Mouse (Mus musculus): ENCODE results near the gene Olfr324. TPM values are rescaled to one million over a fixed set of nuclear protein-coding genes. Genes with fewer than 3 reads are reported as not detected.

The Olfr324 gene
- total RNA-seq (2021): not detected
- long read RNA-seq, experiment 1: 0 reads
- long read RNA-seq, experiment 2: 0 reads

DNA sequence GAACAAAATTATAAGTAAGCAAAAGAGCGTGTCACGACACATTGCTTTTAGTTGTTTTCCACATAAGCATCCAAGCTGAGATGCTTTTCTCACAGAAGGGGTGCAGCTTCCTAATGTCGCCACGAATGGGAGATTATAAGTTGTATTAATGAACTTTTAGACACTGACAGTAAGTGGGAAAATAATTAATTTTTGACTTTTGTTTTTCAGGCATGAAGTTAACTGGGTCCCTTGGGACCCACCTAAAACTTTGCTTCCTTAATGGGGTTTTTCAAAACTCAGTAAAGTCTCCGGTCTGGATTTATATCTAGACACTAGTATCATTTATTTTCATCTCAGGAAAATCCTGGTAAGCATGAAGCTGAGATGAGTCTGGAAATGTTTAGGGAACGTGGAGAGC lies at the start of gene Olfr324:
Olfr324 (plus strand) TSS at position 301 of the 400 bp plus-strand sequence.
- no peak for DNase-seq
- intact Hi-C loops (cut with DNase I): no loop called here

DNA sequence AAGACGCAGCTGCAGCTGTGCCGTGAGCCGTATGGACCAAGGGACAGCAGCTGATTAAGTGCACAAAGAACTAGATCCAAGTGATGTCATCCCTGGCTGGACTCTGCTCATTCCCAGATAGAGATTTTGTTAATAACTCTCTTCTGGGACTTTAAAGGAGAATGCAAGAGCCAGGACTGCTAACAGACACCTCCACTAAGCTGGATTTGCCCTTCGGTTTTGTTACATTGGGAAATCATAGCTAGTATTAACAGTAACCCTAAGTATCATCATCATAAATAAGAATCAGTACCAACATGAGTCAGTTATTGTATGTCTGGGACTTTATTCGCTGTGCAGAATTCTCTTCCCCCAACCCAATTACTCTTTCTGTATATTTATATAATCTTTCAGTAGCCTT lies 48.6 kb upstream of the Olfr324 start, which contains the start of gene Olfr329-ps:
Olfr329-ps (minus strand) TSS at position 101 of the 400 bp plus-strand sequence.
- intact Hi-C loops (cut with DNase I): no loop called here
- no peak for DNase-seq

DNA sequence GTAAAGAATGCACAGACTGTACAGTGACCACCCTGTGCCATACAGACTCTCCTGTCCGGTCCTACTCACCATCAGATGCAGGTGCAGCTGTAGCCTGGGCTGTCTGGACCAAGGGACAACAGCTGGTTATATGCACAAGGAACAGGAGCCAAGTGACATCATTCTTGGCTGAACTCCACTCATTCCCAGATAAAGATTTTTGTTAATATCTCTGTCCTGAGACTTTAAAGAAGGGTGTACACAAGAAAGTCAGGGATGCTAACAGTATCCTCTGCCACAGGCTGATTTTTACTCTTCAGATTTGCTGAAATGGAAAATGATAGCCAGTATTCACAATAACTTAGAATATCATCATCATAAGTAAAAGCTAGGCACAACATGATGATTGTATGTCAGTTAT lies 39.4 kb upstream of the Olfr324 start, which contains the start of gene Olfr328:
Olfr328 (minus strand) TSS at position 101 of the 400 bp plus-strand sequence.
- DNase-seq: peak in 1 of 2 experiments; percentile 5
- intact Hi-C loops (cut with DNase I): no loop called here

DNA sequence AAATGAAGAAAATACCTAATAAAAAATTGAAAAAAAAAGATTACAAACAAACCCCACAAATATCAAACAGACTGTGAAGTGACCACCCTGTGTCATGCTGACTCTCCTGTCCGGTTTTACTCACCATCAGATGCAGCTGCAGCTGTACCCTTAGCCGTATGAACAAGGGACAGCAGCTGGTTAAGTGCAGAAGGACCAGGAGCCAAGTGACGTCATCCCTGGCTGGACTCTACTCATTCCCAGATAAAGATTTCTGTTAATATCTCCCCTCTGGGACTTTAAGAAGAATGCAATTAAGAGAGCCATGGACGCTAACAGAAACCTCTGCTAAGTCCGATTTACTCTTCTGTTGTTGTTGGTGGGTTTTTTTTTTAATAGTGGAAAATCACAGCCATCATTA lies 24.5 kb upstream of the Olfr324 start, which contains the start of gene Olfr224:
Olfr224 (minus strand) TSS at position 149 of the 400 bp plus-strand sequence.
- DNase-seq: peak in 1 of 2 experiments; percentile 11
- intact Hi-C loops (cut with DNase I): no loop called here

DNA sequence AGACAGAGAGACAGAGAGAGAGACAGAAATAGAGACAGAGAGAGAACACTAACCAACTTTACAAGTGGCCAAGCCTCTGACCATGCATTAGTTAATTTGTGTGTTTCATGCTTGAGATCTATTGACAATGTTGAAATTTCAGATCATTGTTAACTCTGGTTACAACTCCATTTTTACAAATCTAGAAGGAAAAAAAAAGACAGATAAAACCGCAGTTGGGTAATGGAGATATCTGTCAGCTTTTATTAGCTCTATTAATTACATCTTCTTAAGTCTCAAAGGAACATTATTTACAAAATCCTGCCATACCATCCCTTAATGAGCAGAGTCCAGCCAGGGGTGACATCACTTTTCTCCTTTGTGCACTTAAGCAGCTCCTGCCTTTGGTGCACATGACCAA lies 17.5 kb upstream of the Olfr324 start, which contains the start of gene Olfr325:
Olfr325 (plus strand) TSS at position 301 of the 400 bp plus-strand sequence.
- no peak for DNase-seq
- intact Hi-C loops (cut with DNase I): no loop called here

DNA sequence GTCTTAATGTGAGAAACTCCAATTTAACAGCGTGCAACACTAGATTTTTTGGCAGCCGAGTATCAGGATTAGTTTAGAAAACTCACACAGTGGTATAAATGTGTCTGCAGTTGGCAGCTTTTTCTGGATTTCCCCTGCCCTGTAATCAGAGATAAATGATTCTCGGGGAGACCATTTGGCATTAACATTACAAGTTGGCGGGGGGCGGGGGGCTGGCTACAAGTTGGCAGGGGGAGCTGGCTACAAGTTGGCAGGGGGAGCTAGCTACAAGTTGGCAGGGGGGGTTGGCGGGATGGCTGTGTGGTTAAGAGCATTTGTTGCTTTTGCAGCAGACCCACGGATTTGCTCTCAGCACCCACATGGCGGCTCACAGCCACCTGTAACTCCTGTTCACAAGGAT lies 16.3 kb upstream of the Olfr324 start:
- intact Hi-C loops (cut with DNase I): no loop called here
- no peak for DNase-seq

DNA sequence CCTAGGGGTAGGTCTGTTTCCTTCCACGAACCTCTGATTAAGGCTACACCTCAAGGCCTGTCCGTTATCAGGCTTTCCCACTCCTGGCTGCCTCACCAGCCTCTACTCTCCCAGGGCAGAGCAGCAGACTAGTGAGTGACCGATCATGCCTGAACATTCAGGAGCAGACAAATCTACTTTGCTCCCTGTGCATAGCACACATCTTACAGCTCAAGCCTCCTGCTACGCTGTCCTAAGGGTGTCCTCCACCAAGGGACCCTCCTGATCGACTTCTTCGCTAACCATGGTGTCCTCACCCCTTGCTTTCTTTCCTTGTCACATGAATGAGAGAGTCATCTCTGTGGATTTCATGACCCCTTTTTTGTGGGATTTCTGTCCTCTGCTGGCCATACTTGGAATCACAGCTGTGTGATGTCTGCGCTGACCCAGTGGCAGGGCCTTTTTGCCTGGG lies 7.0 kb upstream of the Olfr324 start:
- intact Hi-C loops (cut with DNase I): loop anchor here (2.0 kb wide), 1 partner anchor 185 kb away; no protein-coding TSS in a partner anchor
- DNase-seq: peak; percentile 8 to 28

DNA sequence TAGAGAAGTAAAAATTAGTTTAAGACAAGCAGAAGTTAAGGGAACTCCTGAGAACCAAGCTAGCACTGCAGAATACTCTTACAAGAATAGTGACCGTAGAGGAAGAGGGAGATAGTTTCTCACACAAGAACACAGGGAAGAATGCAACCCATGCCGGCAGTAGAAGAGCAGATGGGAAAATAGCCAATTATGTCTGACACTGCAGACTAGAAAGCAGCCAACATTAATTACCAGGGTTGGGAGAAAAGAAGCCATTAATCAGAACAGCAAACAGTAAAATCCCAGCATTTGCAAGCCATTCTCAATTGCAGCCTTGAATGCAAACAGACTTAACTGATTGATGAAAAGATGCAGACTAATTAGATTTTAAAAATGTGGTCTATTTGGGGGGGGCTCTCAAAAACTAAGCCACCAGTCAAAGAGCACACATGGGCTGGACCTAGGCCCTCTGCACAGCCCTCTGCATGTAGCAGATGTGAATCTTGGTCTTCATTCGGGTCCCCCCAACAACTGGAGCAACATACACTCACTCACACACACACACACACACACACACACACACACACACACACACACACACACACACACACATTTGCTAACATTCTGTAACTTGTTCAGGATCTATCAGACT lies 6.2 kb upstream of the Olfr324 start:
- DNase-seq: no peak
- intact Hi-C loops (cut with DNase I): no loop called here

DNA sequence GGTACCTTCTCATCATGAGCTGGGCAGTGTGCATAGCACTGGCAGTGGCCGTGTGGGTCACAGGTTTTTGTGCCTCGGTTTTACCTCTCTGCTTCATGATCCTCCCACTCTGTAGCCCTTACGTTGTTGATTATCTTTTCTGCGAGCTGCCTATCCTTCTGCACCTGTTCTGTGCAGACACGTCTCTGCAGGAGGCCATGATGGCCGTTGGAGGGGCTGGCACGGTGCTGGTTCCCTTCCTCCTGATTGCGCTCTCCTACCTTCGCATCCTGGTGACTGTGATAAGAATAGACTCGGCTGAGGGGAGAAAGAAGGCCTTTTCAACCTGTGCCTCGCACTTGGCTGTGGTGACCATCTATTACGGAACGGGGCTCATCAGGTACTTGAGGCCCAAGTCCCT lies 2.9 kb downstream of the Olfr324 start:
- intact Hi-C loops (cut with DNase I): no loop called here
- no peak for DNase-seq

DNA sequence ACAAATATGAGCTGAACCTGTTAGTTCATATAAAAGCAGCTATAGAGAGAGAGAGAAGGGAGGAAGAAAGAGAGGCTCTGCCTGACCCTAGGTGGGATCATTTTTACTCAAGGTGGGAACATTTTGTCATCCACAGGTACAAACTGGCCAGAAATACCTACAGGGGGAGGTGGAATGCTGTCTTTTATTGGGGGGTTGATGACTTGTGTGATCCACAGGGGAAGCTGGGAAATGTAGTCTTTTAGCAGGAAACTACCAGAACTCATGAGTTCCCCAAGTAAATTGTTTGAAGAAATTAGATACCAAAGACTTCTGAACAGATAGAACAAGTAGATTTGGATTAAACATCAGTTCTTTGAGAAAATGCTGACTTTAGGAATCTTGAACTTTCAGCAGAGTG lies 7.1 kb downstream of the Olfr324 start:
- intact Hi-C loops (cut with DNase I): no loop called here
- DNase-seq: no peak

DNA sequence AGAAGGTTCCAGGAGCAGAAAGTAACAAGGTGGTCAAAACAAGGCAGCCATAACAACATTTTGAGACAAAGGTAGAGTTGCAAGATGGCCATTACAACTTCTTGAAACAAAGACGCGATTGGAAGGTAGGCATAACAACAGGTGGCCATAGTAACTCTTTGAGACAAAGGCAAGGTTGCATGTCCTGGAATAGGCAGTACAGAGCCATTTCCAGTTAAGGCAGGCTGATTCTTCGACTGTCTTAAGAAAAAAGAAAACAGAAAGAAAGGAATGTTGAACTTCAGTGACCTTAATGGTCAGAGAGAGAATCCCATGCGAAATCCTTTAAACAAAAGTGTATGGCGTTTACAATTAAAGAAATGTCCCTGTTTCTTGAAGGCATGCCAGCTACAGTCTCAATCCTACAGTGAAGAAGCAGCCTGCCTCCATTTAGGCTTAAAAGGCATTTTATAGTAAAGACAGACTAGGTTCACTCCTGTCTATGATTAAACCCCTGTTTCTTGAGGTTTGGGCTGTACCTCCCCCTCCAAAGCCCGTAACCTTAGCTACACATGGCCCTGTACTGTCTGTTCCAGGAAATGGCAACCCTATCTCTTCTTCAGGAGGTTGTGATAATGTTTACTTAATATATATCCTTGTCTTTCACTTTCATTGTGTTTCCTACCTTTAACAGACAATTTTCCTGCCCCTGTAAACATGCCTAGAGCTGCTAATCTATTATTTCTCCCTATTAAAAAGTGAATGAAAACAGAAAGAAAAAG lies 8.1 kb downstream of the Olfr324 start:
- intact Hi-C loops (cut with DNase I): no loop called here
- DNase-seq: no peak

DNA sequence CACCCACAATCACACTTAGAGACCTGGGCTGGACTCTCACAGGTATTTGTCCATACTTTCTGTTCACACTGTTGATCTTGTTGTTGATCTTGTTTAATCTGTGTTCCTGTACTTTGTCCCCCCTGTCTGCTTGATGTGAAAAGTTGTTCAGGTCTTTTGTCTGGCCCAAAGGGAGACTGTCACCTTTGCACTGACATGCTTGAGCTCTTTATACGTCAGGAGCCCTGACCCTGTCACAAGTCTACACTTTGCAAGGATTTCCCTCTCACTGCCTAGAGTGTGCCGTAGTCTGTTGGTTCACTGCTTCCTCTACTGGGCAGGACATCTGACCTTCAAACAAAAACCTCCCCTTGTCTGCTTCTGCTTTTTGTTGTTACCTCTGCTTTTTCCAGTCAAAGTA lies 9.8 kb downstream of the Olfr324 start:
- no peak for DNase-seq
- intact Hi-C loops (cut with DNase I): no loop called here

DNA sequence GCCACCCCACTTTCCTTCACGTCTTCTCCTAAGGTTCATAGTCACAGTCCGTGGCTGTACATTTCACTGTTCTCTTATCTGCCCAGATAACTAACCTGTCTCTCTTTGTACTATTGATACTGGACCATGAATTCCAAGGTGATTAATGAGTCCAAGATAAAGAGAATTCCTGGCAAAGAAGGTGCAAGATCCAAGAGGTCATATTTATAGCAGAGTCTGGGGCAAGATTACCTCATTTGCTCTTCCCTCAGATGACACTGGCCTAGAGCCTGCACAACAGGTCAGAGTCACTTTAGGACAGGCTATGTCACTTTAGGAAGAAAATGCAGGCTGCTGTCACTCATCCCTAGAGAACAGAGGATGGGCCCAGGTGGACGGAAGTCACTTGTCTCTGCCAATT lies 10.3 kb downstream of the Olfr324 start:
- DNase-seq: no peak
- intact Hi-C loops (cut with DNase I): no loop called here

DNA sequence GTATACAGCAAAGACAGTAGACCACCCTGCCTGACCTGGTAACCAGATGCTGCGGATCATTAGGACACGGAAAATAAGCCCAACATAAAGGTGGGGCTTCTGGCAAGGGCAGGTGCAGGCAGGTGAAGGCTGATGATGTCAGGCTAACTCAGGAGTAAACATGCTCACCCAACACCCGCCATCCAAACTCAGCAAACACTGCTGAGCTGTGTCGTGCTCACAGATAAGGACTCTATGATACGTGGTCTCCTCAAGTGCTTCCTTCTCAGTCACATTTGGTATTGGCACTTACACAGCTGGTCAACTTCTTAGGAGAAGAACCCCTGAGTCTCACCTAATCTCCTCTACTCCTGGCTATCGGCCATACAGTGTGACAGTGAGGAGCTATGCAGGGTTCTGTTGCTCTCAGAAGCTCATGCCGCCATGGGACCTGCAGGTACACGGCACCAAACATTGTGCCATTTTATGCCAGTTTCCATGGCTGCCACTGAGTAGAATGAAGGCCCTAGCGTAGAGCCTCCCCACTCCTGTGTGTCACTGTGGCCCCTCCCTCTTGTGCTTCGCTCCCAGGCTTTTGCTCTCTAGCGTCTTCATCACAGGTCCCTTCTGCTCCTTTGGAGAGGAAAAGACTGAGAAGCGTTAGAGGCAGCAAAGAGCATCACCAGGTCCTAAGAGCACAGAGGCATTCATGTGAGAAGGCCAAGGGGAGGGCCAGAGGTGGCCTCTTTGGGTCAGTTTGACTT lies 11.4 kb downstream of the Olfr324 start:
- intact Hi-C loops (cut with DNase I): no loop called here
- DNase-seq: no peak

DNA sequence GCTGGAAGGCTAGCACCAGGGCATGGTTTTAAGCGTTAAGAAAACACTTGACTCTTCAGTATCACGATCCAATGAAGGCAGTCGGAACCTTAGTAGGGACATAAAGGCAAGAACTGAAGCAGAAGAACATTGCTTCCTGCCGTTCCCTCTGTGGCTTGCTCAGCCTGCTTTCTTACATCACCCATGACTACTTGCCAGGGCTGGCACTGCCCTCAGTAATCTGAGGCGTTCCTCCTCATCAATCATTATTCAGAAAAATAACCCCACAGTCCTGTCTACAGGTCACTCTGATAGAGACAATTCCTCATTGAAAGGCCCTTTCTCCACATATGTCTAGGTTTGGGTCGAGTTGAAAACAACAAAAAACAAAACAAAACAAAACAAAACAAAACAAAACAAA lies 12.1 kb downstream of the Olfr324 start:
- intact Hi-C loops (cut with DNase I): no loop called here
- no peak for DNase-seq

DNA sequence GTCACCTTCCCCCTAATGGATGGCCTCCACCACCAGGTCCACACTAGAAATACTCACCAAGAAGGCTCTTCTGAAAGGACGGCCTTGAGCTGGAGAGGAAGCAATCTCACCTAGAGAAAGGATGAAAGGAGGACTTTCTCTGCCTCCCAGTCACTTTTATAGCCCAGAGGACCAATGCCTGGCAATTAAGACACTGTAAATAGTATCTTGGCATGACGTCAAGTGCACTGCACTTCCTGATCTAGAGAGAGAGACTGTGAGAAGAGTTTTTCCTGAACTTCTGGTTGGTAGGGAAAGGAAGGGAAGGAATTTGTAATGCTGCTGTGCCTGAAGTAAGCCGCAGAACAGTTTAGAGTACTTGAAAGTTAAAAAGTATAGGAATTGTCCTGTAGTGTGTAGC lies 18.4 kb downstream of the Olfr324 start:
- intact Hi-C loops (cut with DNase I): no loop called here
- DNase-seq: no peak

DNA sequence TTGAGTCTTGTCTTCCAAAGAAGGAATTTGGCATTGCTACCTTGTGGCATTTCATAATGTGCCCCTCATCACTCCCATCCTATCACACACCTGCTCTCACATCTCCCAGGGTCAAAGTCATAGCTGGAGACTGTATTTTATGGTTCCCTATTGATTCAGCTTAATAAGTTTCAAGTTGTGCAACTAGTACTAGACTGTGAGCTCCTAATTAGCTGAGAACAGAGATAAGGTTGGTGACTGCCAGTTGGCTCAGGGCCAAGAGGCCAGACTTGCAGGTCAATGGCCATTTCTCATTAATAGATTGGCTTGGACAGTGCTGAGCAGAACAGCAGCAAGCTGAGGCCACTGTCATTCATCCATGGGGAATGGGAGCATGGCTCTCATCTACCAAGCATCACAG lies 19.6 kb downstream of the Olfr324 start:
- intact Hi-C loops (cut with DNase I): no loop called here
- no peak for DNase-seq

DNA sequence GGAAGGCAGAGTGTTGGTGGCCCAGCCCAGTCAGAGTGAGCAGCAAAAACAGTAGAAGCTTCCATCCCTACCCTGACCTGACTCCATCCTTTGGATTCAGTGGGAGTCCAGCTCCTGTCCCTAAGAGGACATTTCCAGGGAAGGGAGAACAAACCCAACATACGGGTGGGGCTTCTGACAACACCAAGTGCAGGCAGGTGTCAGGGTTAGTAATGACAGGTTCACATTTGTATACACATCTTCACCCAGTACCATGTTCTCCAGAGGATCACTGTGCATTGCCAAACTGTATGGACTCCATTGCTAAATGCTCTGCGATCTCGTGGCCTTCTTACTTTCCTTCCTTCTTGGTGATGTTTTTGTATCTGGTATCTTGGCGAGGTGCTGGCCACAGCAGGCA lies 21.1 kb downstream of the Olfr324 start, which contains the start of gene 2210407C18Rik:
2210407C18Rik (minus strand) TSS at position 101 of the 400 bp plus-strand sequence.
- DNase-seq: no peak
- intact Hi-C loops (cut with DNase I): no loop called here

DNA sequence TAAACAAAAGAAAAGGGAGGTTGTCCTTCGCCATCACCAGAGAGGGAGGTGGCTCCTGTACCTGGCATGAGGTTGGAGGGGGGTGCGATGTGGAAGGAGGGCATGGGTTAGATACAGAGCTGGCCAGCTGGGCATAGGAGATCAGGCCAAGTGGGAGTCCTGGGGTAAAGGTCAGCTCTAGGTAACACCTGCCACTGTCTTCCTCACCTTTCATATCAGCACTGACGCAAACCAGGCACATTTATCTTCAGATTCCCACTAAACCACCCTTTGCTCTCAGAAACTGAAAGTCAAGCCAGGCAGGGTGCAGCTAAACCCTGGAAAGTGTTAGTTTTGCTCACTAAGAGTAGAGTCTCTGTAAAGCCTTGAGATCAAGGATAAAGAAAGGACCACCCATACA lies 23.5 kb downstream of the Olfr324 start:
- intact Hi-C loops (cut with DNase I): no loop called here
- no peak for DNase-seq

DNA sequence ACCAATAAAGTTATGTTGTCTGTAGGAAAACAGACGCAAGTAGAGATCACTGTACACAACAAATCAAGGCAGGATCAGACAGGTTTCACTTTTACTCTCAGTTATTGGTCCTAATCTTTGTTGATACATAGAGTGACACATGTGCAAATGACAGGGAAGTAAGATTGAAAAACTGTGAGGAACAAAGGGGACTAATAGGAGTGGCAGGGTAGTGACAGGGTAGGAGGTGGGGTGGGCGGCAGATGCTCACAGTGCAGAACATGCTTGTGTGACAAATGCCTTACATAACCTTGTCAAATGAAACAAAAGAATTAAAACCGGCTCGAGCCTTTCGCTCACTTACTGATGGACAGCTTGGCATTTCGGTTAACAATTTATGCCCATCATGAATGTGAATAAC lies 23.9 kb downstream of the Olfr324 start:
- intact Hi-C loops (cut with DNase I): no loop called here
- DNase-seq: no peak

DNA sequence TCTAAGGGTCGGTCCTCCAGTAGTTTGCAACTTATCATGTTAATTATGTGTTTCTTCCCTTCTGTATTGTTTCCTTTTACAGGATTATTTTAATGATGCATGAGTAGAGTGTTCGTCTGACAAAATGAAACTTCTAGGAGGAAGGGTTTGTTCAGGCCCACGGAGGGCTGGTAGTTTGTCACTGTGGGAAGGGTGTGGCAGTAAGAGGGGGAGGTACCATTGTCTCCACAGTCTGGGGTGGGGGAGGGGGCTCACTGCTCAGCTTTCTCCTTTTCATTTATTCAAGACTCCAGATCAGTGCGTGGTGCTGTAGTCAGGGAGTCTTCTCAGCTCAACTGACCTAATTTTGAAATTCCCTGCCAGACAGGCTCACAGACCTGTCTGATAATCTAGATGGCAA lies 31.2 kb downstream of the Olfr324 start:
- DNase-seq: no peak
- intact Hi-C loops (cut with DNase I): no loop called here
